Mouse (Mus musculus) kidney, embryonic 14.5 days (tissue): ENCODE results near the gene Ip6k3. TPM values are rescaled to one million over a fixed set of nuclear protein-coding genes. Genes with fewer than 3 reads are reported as not detected.

ENCODE experiments used
- polyA plus RNA-seq: library from polyadenylated mRNA; unstranded; fragments of >200 nt; fragmentation: Nextera tagmentation; extraction: Ambion mirVana; gene quantifications from 2 replicates; pipeline ENCODE4 v1.2.1, GENCODE M21; 2014

The Ip6k3 gene
- polyA plus RNA-seq, 1 experiment from 2014 or later, result 0.12 TPM

Other genes starting within 250 kb of the Ip6k3 start
- gene Phf1, start 234.7 kb downstream of the Ip6k3 start, polyA plus RNA-seq, result 6.0 TPM in 2 replicates
- gene Cuta, start 228.2 kb downstream of the Ip6k3 start, polyA plus RNA-seq, result 164 and 182 TPM in 2 replicates
- 2.6 and 3.5 TPM in 2 replicates for gene Syngap1, start 226.5 kb downstream of the Ip6k3 start, polyA plus RNA-seq
- gene Zbtb9, start 194.6 kb downstream of the Ip6k3 start, polyA plus RNA-seq, result 6.3 and 12.8 TPM in 2 replicates
- gene Bak1, start 138.8 kb downstream of the Ip6k3 start, polyA plus RNA-seq, result 11.1 and 16.0 TPM in 2 replicates
- 5.3 and 9.9 TPM in 2 replicates for gene Itpr3, start 110.5 kb downstream of the Ip6k3 start, polyA plus RNA-seq
- 293 and 406 TPM in 2 replicates for gene Uqcc2, start 33.9 kb downstream of the Ip6k3 start, polyA plus RNA-seq
- 14.5 and 15.6 TPM in 2 replicates for gene Lemd2, start 36.7 kb upstream of the Ip6k3 start, polyA plus RNA-seq